Mouse (Mus musculus): ENCODE data around the gene Gstm4. TPM values are rescaled to one million over a fixed set of nuclear protein-coding genes. Genes with fewer than 3 reads are reported as not detected.
"Not testable (repeated sequence)": the region's sequence is repeated elsewhere in the genome, so short reads cannot be mapped to it uniquely, and the experiment has no call there.

Gene Gstm4
- total RNA-seq, 2 experiments from 2014 or later: 7.8 to 8.0 TPM

GRCm38 (mm10) chr3:108011558-108011957 lies 33.1 kb downstream of the Gstm4 start:
- no peak for DNase-seq (ENCODE audit: extremely low spot score in 1 of 2, low spot score in 2 of 2)
- H3K4me3 ChIP-seq: no peak overlapping the region
- no peak for TF ChIP-seq CTCF (IDR thresholded peaks at IDR 0.05)
- intact Hi-C loops (cut with DNase I): no loop called here
- no peak overlapping the region for H3K27ac ChIP-seq

GRCm38 (mm10) chr3:108010286-108010685 lies 34.4 kb downstream of the Gstm4 start:
- no peak for DNase-seq (ENCODE audit: extremely low spot score in 1 of 2, low spot score in 2 of 2)
- Histone ChIP-seq H3K27ac (no peak overlapping the region), H3K4me3 (no peak overlapping the region)
- TF ChIP-seq CTCF (IDR thresholded peaks at IDR 0.05): no peak
- intact Hi-C loops (cut with DNase I): no loop called here

- no peak for DNase-seq (ENCODE audit: extremely low spot score in 1 of 2, low spot score in 2 of 2)
- H3K27ac ChIP-seq: no peak overlapping the region
- no peak overlapping the region for H3K4me3 ChIP-seq
- TF ChIP-seq CTCF (IDR thresholded peaks at IDR 0.05): no peak
- intact Hi-C loops (cut with DNase I): no loop called here
Observed at GRCm38 (mm10) chr3:108002021-108002420, 42.7 kb downstream of the Gstm4 start.

GRCm38 (mm10) chr3:107999491-107999890 lies 45.2 kb downstream of the Gstm4 start:
- H3K4me3 ChIP-seq: no peak overlapping the region
- intact Hi-C loops (cut with DNase I): no loop called here
- H3K27ac ChIP-seq: no peak overlapping the region
- DNase-seq (ENCODE audit: extremely low spot score in 1 of 2, low spot score in 2 of 2): no peak
- no peak for TF ChIP-seq CTCF (IDR thresholded peaks at IDR 0.05)

- TF ChIP-seq CTCF (IDR thresholded peaks at IDR 0.05): no peak
- DNase-seq (ENCODE audit: extremely low spot score in 1 of 2, low spot score in 2 of 2): no peak
- no peak overlapping the region for H3K27ac ChIP-seq
- intact Hi-C loops (cut with DNase I): no loop called here
- no peak overlapping the region for H3K4me3 ChIP-seq
Observed at GRCm38 (mm10) chr3:107998591-107998990, 46.1 kb downstream of the Gstm4 start.

- DNase-seq (ENCODE audit: extremely low spot score in 1 of 2, low spot score in 2 of 2): no peak
- intact Hi-C loops (cut with DNase I): no loop called here
- TF ChIP-seq CTCF (IDR thresholded peaks at IDR 0.05): no peak
- H3K4me3 ChIP-seq: no peak overlapping the region
- H3K27ac ChIP-seq: no peak overlapping the region
Observed at GRCm38 (mm10) chr3:107996576-107996975, 48.1 kb downstream of the Gstm4 start.

- H3K27ac ChIP-seq; H3K4me3 ChIP-seq; DNase-seq (ENCODE audit: extremely low spot score in 1 of 2, low spot score in 2 of 2); intact Hi-C loops (cut with DNase I): not testable (repeated sequence)
Observed at GRCm38 (mm10) chr3:107995974-107996373, 48.7 kb downstream of the Gstm4 start.

Other genes with a start within 250 kb of the Gstm4 start
- gene Eps8l3, start 167.7 kb downstream of the Gstm4 start, total RNA-seq (2021): not detected
- 100 to 1,000 TPM; 230 TPM for gene Gstm5, start 149.1 kb downstream of the Gstm4 start, total RNA-seq (2021)
- gene Gstm7, start 113.1 kb downstream of the Gstm4 start, total RNA-seq (2021): 10 to 100 TPM; 82.7 to 85.1 TPM
- 1 to 10 TPM; 4.7 to 6.7 TPM for gene Gstm6, start 101.1 kb downstream of the Gstm4 start, total RNA-seq (2021)
- not detected for gene Gstm3, start 75.6 kb downstream of the Gstm4 start, total RNA-seq (2021)
- 1 to 10 TPM; 2.0 to 4.6 TPM for gene Gstm2, start 58.4 kb downstream of the Gstm4 start, total RNA-seq (2021)
- 100 to 1,000 TPM; 266 to 284 TPM for gene Gstm1, start 26.9 kb downstream of the Gstm4 start, total RNA-seq (2021)
- gene Ampd2, start 41.8 kb upstream of the Gstm4 start, total RNA-seq (2021): 10 to 100 TPM; 58.8 to 61.4 TPM
- not detected for gene Gnat2, start 47.9 kb upstream of the Gstm4 start, total RNA-seq (2021)
- 10 to 100 TPM; 26.9 to 28.6 TPM for gene Gnai3, start 101.3 kb upstream of the Gstm4 start, total RNA-seq (2021)
- gene Gpr61, start 110.0 kb upstream of the Gstm4 start, total RNA-seq (2021): 10 to 100 TPM; 17.0 to 19.0 TPM
- 10 to 100 TPM; 80.2 to 82.8 TPM for gene Amigo1, start 141.4 kb upstream of the Gstm4 start, total RNA-seq (2021)
- 10 to 100 TPM; 18.8 to 20.7 TPM for gene Cyb561d1, start 156.3 kb upstream of the Gstm4 start, total RNA-seq (2021)
- gene Atxn7l2, start 166.0 kb upstream of the Gstm4 start, total RNA-seq (2021): 10 to 100 TPM; 30.6 to 32.8 TPM
- gene Sypl2, start 181.8 kb upstream of the Gstm4 start, total RNA-seq (2021): 1 to 10 TPM; 1.7 to 2.0 TPM
- 10 to 100 TPM; 64.9 to 80.9 TPM for gene Psma5, start 212.0 kb upstream of the Gstm4 start, total RNA-seq (2021)
- 100 to 1,000 TPM; 310 to 316 TPM for gene Sort1, start 239.2 kb upstream of the Gstm4 start, total RNA-seq (2021)